Mouse (Mus musculus) gastrocnemius, adult 18-20 months (tissue): ENCODE results near the gene Ticam1. TPM values are rescaled to one million over a fixed set of nuclear protein-coding genes. Genes with fewer than 3 reads are reported as not detected.
A peak's percentile ranks its signal among the peaks of the same experiment; 100 is the strongest.

Source experiments
- DNase-seq: peaks from one replicate; pipeline ENCODE4 v3.0.0; 2021; ENCODE audit warnings: low spot score
- total RNA-seq, 2 experiments: library from RNA; stranded (reverse); gene quantifications; 2 replicates each; pipeline ENCODE4 v1.2.3; 2021

The Ticam1 gene
- total RNA-seq, 2 experiments from 2014 or later: 2.0 to 2.5 TPM

DNA sequence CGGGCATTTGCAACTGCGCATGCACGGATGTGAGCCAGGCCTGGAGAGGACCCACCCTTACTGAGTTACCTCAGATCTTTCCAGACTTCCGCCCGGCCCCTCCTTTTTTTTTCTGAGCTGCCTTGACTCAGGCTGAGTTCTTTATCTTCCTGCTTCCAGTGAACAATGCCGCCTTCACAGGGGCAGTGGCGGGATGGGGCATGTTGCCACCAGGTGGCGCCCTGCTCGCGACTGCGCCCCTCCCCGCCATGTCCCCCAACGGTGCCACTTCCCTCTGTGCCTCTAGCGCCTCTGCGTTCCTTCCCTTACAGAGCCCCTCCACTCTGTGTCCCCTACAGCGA, 14.6 kb upstream of the Ticam1 start:
- peak; percentile 89 for DNase-seq

DNA sequence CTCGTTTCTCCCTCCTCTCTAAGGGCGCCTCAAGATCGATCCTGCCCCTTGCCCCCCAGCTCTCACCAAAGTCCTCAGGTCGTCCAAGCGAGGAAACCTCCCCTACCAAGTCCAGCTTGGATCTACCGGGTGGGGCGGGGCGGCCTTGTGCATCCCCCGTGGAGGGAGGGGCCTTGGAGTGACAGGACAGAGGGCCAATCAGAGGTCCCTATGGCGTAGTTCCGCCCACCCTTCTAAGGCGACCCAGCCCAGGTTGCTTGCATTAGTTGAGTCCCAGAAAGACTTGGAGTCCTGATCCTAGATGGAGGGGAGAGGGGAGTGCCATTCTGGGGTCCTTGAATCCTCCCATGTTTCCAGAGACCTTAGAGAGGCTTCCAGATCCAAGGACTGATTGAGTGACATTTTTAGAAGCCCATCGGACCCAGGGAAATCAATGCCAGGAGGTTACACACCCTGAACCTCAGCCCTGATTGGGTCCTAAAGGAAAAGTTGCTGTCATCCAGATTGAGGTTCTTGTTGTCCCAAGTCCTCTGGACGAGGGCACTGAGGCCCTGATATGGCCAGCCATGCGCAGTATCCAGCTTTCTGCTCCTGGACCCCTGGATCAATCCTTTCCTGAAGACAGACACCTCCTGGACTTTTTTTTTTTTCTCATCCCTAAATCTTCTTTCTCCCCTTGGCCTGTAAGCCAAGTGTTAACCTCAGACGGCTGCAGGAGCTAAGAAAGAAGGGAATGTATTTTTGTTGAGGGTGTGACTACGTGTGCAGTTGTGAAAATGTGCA, 14.0 kb upstream of the Ticam1 start:
- DNase-seq: peak; percentile 97

DNA sequence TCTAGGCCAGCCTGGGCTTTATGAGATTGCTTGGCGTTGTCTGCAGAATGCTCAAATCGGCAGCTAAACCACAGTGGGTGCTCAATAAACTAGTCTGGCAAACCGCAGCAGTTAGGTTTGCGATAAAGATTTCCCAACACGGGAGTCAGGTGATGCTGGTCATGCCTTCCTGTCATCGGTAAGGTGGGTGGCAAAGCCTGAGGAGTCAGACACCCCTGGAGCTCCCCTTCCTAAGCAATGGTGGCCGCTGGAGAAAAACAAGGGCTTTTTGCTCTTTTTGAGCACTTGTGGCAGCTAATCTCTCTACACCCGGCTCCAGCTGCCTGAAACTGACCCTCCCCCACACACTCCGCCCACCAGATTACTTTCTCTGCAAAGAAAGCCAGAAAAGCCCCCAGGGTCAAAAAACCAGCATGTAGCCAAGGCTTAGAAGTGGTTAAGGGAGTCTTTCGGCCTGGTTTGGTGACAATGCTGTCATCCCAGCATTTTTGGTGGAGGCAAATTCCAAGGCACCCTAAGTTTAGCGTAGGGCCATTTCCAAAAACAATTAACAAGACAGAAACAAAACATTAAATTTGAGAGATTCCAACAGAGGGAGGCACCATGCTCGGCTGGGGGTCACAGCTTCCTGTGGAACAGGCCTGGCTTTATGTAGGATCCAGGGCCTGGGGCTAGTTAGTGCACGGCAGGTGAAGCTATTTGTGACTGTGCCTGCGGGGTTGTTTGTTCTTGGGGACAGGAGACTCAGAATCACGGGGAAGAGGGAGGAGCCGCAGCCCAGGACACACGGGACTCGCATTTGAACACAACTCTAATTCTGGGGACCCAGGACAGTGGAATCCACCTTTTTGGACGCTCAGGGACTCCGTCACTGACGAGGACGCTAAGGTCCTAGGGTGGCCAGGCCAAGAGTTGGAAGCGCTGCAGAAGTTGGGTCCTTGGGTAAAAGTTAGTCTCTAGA, 13.1 kb upstream of the Ticam1 start:
- peak; percentile 50 for DNase-seq

DNA sequence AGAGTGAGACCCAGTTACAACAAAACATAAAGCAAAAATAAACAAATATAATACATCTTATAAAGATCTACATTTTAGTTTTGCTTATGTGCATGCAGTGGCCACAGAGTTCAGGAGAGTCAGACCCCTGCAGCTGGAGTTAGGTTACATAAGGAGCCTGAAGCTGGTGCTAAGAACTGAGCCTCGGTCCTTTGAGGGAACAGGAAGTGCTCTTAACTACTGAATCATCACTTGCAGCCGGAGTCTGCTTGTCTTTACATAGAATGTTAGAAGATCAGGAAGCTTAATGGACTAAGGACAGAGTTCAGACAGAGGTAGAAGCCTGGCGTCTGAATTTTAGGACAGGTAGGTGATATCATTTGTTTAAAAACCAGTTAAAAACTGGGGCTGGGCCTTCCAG, 12.3 kb upstream of the Ticam1 start:
- no peak for DNase-seq

DNA sequence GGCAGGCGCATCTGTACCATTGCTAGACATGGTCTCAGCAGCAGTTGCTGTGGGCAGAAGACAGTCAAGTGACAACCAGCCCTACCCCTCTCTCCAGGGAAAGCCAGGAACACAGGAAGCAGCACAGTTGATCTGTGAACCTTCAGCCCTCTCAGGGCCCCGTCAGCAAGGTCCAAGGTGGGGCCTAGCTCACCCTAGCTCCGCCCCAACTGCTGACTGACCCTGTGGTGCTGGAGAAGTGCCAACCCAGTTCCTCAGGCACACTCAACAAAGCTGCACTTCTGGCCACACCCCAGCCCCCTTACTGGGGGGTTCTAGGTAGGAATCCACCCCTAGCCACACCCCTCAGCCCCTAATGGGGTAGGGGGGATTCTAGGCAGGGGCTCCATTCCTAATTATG, 11.2 kb upstream of the Ticam1 start:
- no peak for DNase-seq

DNA sequence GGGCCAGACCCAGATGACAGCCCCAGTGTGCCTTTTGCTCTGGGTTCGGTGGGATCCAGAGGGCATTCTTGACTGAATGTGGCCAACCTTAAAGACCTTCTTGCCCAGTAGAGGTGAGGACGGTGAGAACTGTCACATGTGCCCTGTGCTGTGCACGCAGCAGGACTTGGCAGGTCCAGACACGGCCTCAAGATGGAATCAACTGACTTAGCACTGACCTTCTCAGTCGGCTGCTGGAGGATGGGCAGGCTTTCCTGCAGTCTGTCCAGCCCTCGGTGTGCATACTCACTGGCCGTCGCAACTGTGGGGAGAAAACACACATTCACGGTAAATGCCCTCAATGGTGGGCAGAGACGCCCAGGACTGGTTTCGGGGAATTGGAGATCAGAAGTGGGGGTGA, 9.4 kb upstream of the Ticam1 start:
- no peak for DNase-seq

DNA sequence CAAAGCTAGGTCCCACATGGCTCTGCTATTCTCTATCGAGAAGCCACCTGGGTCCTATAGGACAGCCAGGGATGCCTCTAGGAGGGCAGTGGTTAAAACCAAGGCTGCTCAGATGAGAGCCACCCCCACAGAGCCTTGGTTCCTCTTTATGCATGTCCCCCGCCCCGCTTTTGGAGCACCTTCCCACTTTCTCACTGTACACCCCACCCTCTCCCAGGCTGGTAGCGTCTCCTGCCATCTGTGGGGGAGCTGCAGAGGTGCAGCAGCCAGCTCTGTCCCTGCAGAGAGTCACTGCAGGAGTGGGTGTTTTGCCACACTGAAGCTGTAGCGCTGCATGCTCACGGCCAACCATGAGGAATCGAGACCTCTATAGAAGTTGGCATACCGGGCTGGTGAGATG, 6.7 kb upstream of the Ticam1 start:
- DNase-seq: no peak

DNA sequence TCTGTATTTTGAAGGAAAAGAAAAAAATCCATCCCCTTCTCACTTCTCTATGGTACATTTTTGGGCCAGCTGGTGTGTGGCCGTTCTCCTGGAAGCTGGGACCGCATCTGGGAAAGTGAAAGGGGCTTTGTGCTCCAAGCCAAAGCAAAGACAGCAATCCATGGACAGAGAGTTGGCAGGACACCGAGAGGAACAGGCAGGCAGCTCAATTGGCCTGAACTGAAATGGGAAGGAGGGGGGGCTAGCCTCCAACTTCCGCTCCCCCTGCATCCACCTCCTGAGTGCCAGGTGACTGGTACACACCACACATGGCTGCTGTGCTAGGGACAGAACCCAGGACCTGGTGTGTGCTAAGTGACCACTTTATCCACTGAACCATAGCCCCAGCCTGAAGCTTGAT, 6.2 kb upstream of the Ticam1 start:
- DNase-seq: no peak

DNA sequence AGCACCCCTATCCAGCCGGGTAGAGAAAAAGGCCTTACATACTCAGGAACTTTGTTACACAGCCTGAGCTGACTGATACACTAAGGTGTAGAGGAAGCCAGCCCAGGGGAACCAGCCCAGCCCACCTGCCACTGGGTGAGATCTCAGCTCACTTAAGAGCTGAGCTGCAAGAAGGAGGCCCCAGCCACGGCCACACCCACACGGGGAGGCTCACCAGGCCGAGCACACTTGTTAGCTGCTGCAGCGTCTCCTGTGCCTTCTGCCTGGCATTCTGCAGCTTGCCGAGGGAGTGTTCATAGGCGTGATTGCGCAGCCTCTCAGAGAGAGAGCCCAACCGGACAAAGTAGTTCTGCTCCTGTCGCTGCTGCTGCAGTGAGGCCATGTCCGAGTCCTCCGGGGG, 4.6 kb upstream of the Ticam1 start:
- DNase-seq: no peak

DNA sequence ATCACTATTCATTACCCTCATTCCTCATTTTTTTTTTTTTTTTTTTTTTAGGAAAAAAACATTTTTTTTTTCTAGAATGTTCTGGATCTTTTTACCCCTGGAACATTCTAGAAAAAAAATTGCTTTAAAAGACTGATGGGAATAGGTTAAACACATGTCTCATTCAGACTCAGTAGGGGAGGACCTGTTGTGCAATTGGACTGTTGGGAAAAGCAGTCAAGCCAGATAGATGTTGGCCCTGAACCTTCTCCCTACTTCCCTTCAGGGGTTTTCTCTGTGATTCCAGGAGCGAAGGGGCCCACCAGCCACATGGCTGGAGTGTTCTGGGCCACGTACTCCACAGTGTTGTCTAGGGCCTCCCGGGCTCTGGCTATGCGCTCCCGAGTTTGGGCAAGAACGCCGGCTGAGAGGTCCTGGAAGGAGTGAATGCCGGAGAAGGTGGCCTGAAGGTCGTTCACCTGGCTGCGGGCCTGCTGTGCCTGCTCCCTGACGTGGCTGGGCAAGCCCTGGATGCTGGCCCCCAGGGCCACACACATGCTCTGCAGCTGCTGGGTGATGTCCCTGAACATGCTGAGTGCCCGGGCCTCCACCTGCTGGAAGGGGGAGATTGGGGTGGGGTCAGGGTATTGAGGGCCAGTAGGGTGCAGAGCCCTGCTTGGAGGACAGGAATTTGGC, 3.0 kb upstream of the Ticam1 start:
- peak; percentile 54 for DNase-seq

DNA sequence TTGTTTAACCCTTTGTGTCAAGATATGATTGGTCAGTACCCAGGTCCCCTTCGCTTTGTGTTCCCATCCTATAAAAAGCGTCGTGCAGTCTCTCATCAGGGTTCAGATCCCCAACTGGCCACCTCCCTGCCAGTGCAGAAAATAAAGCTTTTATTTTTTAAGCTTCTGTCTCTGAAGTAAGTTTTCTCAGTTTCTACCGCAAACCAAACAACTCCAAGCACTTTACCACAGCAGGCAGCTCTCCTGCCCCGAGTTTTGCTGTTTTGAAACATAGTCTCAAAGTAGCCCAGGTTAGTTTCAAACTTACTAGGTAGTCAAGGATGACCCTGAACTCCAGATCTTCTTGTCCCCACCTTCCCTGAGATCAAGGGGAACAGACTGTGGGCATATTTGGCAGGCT, 1.8 kb upstream of the Ticam1 start:
- DNase-seq: no peak

DNA sequence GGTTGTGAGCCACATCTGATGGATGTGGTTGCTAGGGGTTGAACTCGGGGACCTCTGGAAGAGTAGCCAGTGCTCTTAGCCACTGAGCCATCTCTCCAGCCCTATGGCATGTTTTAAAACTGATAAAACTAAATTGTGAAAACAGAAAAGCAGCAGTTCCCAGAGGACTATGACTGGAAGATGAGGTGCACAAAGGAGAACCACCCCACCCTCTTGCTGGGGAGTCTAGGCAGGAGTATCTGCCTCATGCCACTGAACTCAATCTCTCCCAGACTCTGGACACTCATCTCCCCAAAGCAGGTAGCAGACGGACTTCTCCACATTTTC, 944 bp upstream of the Ticam1 start:
- peak; percentile 22 for DNase-seq

DNA sequence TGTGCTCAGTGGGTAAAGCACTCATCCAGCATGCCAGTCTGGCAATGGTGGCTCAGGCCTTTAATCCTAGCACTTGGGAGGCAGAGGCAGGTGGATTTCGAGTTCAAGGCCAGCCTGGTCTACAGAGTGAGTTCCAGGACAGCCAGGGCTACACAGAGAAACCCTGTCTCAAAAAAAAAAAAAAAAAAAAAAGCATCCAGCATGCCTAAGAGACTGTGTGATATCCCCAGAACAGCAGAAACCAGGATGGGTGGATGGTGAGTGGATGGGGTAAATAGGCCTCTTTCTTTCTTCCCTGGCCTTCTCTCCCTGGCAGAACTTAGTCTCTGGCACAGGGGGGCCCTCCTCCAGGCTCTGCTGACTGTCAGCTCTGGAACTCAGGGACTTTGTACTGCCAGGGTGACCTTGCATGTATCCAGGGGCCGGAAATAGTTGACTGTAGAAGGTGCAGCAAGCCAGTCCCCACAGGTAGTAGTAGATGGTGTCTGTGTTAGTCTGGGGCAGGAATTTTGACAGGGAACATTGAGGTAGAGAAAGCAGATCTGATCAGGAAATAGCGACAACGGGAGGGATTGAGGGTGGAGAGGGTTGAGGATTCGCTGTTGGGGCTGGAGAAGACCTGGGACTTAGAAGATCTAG, 625 bp downstream of the Ticam1 start:
- DNase-seq: peak; percentile 58

DNA sequence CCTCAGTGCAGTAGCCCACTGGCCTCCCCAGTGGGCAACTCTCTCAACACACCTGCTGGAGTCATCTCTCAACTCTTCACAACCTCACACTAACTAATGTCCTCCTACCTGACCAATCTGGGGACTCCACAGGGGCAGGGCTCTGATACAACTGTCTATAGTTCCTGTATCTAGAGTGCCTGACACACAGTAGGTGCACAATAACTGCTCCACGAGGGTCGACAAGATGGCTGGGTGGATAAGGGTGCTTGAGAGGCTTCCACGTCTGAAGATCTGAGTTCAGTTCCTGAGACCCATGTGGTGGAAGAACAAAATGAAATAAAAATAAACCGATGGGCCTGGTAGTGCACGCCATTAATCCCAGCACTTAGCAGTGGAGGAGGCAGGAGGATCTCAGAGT, 2.6 kb downstream of the Ticam1 start:
- DNase-seq: no peak

DNA sequence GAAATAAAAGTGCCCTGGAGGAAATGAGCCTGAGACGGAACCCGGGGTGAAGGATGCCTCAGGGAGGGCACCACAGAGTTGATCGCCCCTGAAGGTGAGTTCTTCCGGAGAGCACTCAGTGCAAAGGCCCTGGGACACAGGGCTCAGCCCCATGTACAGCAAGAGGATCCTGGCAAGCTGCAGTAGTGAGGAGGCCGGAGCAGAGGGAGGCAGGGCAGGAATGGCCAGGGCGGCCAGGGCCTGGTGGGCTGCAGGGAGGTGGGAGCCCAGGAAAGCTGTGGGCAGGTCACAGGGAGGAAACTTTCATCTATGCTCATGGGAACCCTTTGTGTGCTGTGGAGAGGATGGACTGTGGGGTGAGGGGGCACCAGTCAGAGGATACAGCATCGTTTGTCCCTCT, 3.1 kb downstream of the Ticam1 start:
- DNase-seq: no peak

DNA sequence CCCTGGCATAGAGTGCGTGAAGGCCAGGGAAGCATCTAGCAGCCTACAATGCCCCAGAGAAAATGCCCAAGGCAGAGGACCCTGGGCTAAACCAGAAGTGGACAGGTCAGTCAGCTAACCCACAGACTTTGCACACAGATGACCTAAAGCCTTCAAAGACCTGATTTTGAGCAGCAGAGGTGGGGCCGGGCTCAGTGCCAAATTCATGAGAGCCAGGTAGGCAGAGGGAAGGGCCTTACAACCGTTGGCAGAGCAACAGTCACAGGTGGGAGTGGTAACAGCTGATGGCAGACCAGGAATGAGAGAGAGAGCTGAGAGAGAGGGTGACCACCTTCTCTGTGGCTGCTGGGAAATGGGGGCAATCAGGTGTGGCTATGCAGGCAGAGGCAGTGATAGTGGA, 3.9 kb downstream of the Ticam1 start:
- no peak for DNase-seq

DNA sequence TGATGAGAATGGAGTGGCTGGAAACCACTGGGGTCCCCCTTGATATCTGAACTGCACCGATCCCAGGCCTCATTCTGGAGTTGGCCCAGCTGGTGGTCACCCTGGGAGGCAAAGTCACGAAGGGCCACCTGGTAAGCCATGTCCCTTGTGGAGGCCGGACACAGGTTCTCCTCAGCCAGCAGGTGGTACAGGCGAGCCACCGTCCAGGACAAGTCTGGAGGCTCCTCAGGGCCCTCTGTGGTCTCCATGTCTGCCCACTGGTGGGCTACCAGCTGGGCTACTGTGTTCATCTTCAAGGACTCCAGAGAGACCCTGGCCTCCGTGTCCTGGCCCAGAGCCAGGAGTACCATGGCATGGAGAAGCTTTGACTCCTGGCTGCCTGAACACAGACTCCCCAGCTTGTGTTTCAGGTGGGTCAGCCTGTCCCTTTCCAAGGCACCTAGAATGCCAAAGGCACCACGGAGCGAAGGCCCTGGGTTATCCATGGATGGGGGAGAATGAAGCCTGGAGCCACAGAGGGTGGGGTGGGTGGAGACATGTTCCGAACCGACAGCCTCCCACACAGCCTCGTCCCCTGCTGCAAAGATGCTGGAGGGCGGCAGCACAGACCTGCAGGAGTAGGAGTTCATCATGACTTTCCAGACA, 4.9 kb downstream of the Ticam1 start:
- no peak for DNase-seq

DNA sequence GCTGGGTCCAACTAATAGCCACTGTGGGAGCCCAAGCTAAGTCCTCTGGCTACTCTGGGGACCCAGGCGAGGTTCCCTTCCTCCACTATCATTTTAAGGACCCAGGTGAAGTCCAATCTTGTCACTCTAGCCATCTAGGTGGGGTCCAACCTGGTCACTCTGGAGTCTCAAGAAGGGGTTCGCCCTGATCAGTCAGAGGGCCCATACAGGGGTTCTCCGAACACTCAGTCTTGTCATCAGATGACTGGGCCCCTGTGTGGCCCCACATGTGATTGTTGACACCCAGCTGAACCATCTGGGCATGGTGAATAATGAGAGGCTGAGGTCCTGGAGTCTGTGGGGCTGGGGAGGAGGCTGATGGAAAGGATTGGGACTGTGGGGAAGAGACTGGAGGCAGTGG, 6.8 kb downstream of the Ticam1 start:
- DNase-seq: peak; percentile 12

DNA sequence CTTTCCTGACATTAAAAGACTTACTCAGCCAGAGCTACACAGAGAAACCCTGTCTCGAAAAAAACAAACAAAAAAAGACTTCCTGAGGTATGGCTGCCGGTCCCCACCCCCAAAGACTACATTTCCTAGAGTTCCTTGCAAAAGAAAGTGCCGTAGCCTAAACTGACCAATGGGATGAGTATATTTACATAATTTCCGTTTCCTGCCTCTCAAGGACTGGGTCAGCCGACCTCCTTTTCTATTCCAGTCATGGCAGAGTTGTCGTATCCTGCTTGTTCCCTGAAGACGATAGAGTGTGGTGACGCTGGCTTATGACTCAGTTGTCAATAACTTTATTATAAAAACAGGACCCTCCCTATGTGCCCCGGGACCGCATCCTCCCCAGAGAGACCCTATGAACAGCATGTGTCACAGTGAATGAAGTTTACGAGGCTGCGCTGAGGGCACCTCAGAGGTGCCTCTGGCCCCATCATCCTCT, 7.4 kb downstream of the Ticam1 start:
- peak; percentile 78 for DNase-seq

DNA sequence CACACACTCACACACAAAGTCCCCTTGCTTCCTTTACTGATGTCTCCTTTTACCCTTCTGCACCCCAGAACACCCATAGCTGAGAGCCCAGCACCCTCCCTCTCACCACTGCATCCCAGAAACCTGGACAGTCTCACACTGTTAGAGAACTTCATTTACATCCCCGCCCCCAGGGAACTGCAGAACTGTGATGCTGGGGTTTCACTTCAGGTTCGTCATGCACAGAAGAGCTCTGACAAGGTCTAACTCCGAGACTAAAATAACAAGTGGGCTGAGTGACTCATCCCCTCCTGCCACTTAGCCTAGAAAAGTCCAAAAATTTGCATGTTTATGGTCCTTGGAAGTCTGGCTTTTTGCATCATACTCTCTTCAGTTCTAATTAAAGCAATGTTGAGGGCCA, 10.3 kb downstream of the Ticam1 start:
- DNase-seq: peak; percentile 13

DNA sequence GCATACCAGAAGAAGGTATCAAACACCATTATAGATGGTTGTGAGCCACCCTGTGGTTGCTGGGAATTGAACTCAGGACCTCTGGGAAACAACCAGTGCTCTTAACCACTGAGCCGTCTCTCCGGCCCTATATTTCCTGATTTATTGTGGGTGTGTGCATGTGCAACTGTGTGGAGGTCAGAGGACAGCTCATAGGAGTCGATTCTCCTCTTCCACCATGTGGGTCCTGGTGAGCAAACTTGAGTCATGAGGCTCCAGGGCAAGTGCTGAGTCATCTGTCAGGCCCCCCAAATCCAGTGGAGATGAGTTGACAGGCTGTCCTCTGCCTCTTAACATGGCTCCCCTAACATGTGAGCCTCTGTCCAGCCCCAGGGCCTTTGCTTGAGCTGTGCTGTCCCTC, 10.7 kb downstream of the Ticam1 start:
- DNase-seq: no peak
